In the genomic region with DNA sequence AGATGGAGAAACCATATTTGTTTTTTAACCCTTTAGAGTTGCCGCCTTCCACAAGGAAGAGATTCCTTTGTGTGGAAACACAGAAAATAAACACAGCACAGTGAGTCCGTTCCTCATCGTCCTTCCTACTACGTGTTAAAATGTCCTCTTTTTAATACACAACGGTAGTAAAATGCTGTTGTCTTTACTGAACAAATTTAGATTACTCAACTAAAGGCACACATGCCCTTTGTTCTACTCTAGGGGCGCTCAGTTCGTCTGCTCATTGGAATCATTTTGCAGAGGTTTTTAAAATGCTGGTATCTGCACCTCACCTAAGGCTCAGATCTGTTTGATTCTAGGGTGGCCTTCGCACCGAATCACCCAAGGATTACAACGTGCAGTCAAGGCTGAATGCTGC, we compare ENCODE assay signal across 30 mouse cellular contexts. TPM values are rescaled to one million over a fixed set of nuclear protein-coding genes. Genes with fewer than 3 reads are reported as not detected.
DNase-seq lines count a peak whose midpoint lies in the region; ATAC-seq and TF ChIP-seq lines count a peak whose summit lies in the region.
"Had no signal": no experiment of that assay in that cellular context is flagged by ENCODE, and none has a peak within 500 bp of the region (broad histone marks: within the 10 kb centered on the region; RNA-seq: fewer than 3 reads in every experiment).

No protein-coding gene starts in this region.

- TF ChIP-seq CTCF in liver, adult 2 months (IDR thresholded peaks at IDR 0.05; ENCODE audit: low read depth, low read length) = no peak
- TF ChIP-seq CTCF in midbrain, postnatal 0 days (IDR thresholded peaks at IDR 0.05) = no peak

- no peaks in the 10 kb centered on the region for H3K36me3 ChIP-seq in forebrain, embryonic 12.5 days (replicated peaks)
- no peaks in the 10 kb centered on the region for H3K36me3 ChIP-seq in forebrain, embryonic 10.5 days (replicated peaks)
- no peaks in the 10 kb centered on the region for H3K36me3 ChIP-seq in liver, adult 2 months (ENCODE audit: control insufficient read depth, insufficient read depth, low read length)
- H3K36me3 ChIP-seq in liver, embryonic 12.5 days = no peaks in the 10 kb centered on the region
- no peaks in the 10 kb centered on the region for H3K36me3 ChIP-seq in midbrain, postnatal 0 days (ENCODE audit: insufficient read depth, low read length)
- H3K36me3 ChIP-seq in midbrain, embryonic 15.5 days (replicated peaks) = no peaks in the 10 kb centered on the region
- H3K36me3 ChIP-seq: embryonic facial prominence, embryonic 10.5 days; embryonic facial prominence, embryonic 13.5 days; hindbrain, embryonic 12.5 days; hindbrain, embryonic 15.5 days had no signal

- H3K79me2 ChIP-seq in liver, adult 2 months (ENCODE audit: control insufficient read depth, insufficient read depth, low read length) = no peaks in the 10 kb centered on the region

- DNase-seq in forebrain, embryonic 10.5 days (ENCODE audit: extremely low spot score, low spot score) = no peak
- peak; percentile 9 for DNase-seq in liver, adult 2 months (ENCODE audit: extremely low read depth, low read depth, low spot score)
- DNase-seq in midbrain, postnatal 0 days (ENCODE audit: low spot score) = no peak
- DNase-seq: adrenal gland, adult 8-10 months; adrenal gland, postnatal 25 days; cerebellum, adult 11-12 months; cerebellum, adult 8-10 months; cerebellum, postnatal 10 days; cerebellum, postnatal 36 days; embryo, embryonic 11 days; gastrocnemius, adult 2 months; gastrocnemius, postnatal 14 days; heart, adult 11 months had no signal

- H3K9ac ChIP-seq in forebrain, embryonic 12.5 days = no peak overlapping the region
- H3K9ac ChIP-seq in liver, adult 2 months (ENCODE audit: low read depth, low read length) = no peak overlapping the region
- H3K9ac ChIP-seq in liver, embryonic 12.5 days = no peak overlapping the region
- H3K9ac ChIP-seq in midbrain, postnatal 0 days (replicated peaks; ENCODE audit: low read length, poor library complexity, severe bottlenecking) = no peak overlapping the region
- H3K9ac ChIP-seq in midbrain, embryonic 15.5 days = no peak overlapping the region
- H3K9ac ChIP-seq: embryonic facial prominence, embryonic 13.5 days; hindbrain, embryonic 12.5 days; hindbrain, embryonic 15.5 days had no signal

- WGBS in forebrain, embryonic 12.5 days = 88% methylated on average over 10 of the region's 10 CpGs
- WGBS in forebrain, embryonic 10.5 days = 94% methylated on average over 10 of the region's 10 CpGs
- WGBS in liver, adult 2 months = 36% methylated on average over 10 of the region's 10 CpGs
- WGBS in liver, embryonic 12.5 days (ENCODE audit: insufficient replicate concordance) = 70% methylated on average over 10 of the region's 10 CpGs
- WGBS in midbrain, postnatal 0 days = 80% methylated on average over 10 of the region's 10 CpGs
- WGBS in midbrain, embryonic 15.5 days = 82% methylated on average over 10 of the region's 10 CpGs

- H3K4me1 ChIP-seq in forebrain, embryonic 12.5 days = peaks cover 20% of the 10 kb centered on the region
- H3K4me1 ChIP-seq in forebrain, embryonic 10.5 days = peaks cover 28% of the 10 kb centered on the region
- no peaks in the 10 kb centered on the region for H3K4me1 ChIP-seq in liver, adult 2 months (ENCODE audit: control insufficient read depth, insufficient read depth, low read length)
- H3K4me1 ChIP-seq in liver, embryonic 12.5 days = no peaks in the 10 kb centered on the region
- H3K4me1 ChIP-seq in midbrain, postnatal 0 days (ENCODE audit: insufficient read depth, low read length) = 0 out of 2 replicates have a peak, but pooled peaks cover 2% of the 10 kb centered on the region
- peaks cover 10% of the 10 kb centered on the region; the same call in 1 of the 2 replicates for H3K4me1 ChIP-seq in midbrain, embryonic 15.5 days

- no peak overlapping the region for H3K4me3 ChIP-seq in forebrain, embryonic 12.5 days (replicated peaks)
- H3K4me3 ChIP-seq in forebrain, embryonic 10.5 days = no peak overlapping the region
- no peak overlapping the region for H3K4me3 ChIP-seq in liver, adult 2 months (ENCODE audit: insufficient read depth, low read depth, low read length)
- no peak overlapping the region for H3K4me3 ChIP-seq in liver, embryonic 12.5 days
- H3K4me3 ChIP-seq in midbrain, postnatal 0 days (ENCODE audit: low read depth, low read length) = no peak overlapping the region
- H3K4me3 ChIP-seq in midbrain, embryonic 15.5 days = no peak overlapping the region
- H3K4me3 ChIP-seq: embryonic facial prominence, embryonic 10.5 days; embryonic facial prominence, embryonic 13.5 days; erythroblast, embryonic 14.5 days; gastrocnemius, adult 2 months; hindbrain, embryonic 12.5 days; hindbrain, embryonic 15.5 days had no signal

- no peak overlapping the region for H3K4me2 ChIP-seq in forebrain, embryonic 12.5 days
- H3K4me2 ChIP-seq in liver, embryonic 12.5 days = no peak overlapping the region
- H3K4me2 ChIP-seq in midbrain, postnatal 0 days (ENCODE audit: low read depth, low read length, poor library complexity, severe bottlenecking) = no peak overlapping the region
- H3K4me2 ChIP-seq in midbrain, embryonic 15.5 days = no peak overlapping the region
- H3K4me2 ChIP-seq: embryonic facial prominence, embryonic 13.5 days; heart, embryonic 11.5 days; hindbrain, embryonic 12.5 days; hindbrain, embryonic 15.5 days had no signal

- no peak for TF ChIP-seq POLR2A in liver, adult 2 months (IDR thresholded peaks at IDR 0.05; ENCODE audit: extremely low read depth, insufficient read depth, low read length)

- ATAC-seq in forebrain, embryonic 12.5 days (ENCODE audit: low FRiP score) = no peak
- ATAC-seq in liver, embryonic 12.5 days = no peak
- ATAC-seq in midbrain, postnatal 0 days (ENCODE audit: low FRiP score) = peak; percentile 2; the same call in 1 of the 2 replicates
- no peak; the same call in 1 of the 2 replicates for ATAC-seq in midbrain, embryonic 15.5 days (replicated peaks)
- ATAC-seq: activated CD4-positive, CD25-positive, alpha-beta regulatory T cell, adult 4 months had no signal

- no peaks in the 10 kb centered on the region for H3K27me3 ChIP-seq in forebrain, embryonic 12.5 days
- H3K27me3 ChIP-seq in forebrain, embryonic 10.5 days (ENCODE audit: poor library complexity, severe bottlenecking) = no peaks in the 10 kb centered on the region
- no peaks in the 10 kb centered on the region for H3K27me3 ChIP-seq in liver, adult 2 months (ENCODE audit: control insufficient read depth, insufficient read depth, low read length)
- H3K27me3 ChIP-seq in liver, embryonic 12.5 days (replicated peaks) = no peaks in the 10 kb centered on the region
- H3K27me3 ChIP-seq in midbrain, postnatal 0 days (ENCODE audit: insufficient read depth, low read length) = no peaks in the 10 kb centered on the region
- no peaks in the 10 kb centered on the region for H3K27me3 ChIP-seq in midbrain, embryonic 15.5 days (replicated peaks)
- H3K27me3 ChIP-seq: embryonic facial prominence, embryonic 13.5 days; hindbrain, embryonic 12.5 days; hindbrain, embryonic 15.5 days had no signal

- H3K27ac ChIP-seq in forebrain, embryonic 12.5 days = 0 out of 2 replicates have a peak overlapping the region, but pooled peaks have one; percentile 25
- H3K27ac ChIP-seq in forebrain, embryonic 10.5 days = no peak overlapping the region
- no peak overlapping the region for H3K27ac ChIP-seq in liver, adult 2 months (replicated peaks; ENCODE audit: insufficient read depth, low read depth, low read length)
- no peak overlapping the region for H3K27ac ChIP-seq in liver, embryonic 12.5 days
- 0 out of 2 replicates have a peak overlapping the region, but pooled peaks have one; percentile 18 for H3K27ac ChIP-seq in midbrain, postnatal 0 days (ENCODE audit: low read depth, low read length)
- no peak overlapping the region for H3K27ac ChIP-seq in midbrain, embryonic 15.5 days
- H3K27ac ChIP-seq: embryonic facial prominence, embryonic 10.5 days; embryonic facial prominence, embryonic 13.5 days; gastrocnemius, adult 2 months; hindbrain, embryonic 12.5 days; hindbrain, embryonic 15.5 days had no signal

- H3K9me3 ChIP-seq in forebrain, embryonic 12.5 days = no peaks in the 10 kb centered on the region
- no peaks in the 10 kb centered on the region for H3K9me3 ChIP-seq in forebrain, embryonic 10.5 days
- no peaks in the 10 kb centered on the region for H3K9me3 ChIP-seq in liver, embryonic 12.5 days (replicated peaks)
- no peaks in the 10 kb centered on the region for H3K9me3 ChIP-seq in midbrain, postnatal 0 days (ENCODE audit: low read length)
- no peaks in the 10 kb centered on the region for H3K9me3 ChIP-seq in midbrain, embryonic 15.5 days
- H3K9me3 ChIP-seq: embryonic facial prominence, embryonic 10.5 days; embryonic facial prominence, embryonic 13.5 days; hindbrain, embryonic 12.5 days; hindbrain, embryonic 15.5 days had no signal

RNA-seq across cellular contexts. Expression of gene Clrn1, which starts 2.6 kb away (rescaled TPM):
- 0.22 and 0.35 TPM in 2 replicates for polyA plus RNA-seq in forebrain, embryonic 12.5 days (2016; fragmentation: Nextera tagmentation; extraction: Ambion mirVana)
- polyA plus RNA-seq in forebrain, embryonic 10.5 days (2016; fragmentation: Nextera tagmentation; extraction: Ambion mirVana) = 0.15 TPM in 1 of 2 replicates, not detected in the other
- total RNA-seq in liver, adult 2 months (2014; rRNA removed) = not detected in 2 replicates
- polyA plus RNA-seq in liver, adult 2 months (2012; rRNA removed) = not detected in 2 replicates
- polyA plus RNA-seq in liver, embryonic 12.5 days (2016; fragmentation: Nextera tagmentation; extraction: Ambion mirVana) = 0.07 TPM in 1 of 2 replicates, not detected in the other
- total RNA-seq in midbrain, postnatal 0 days (2014; rRNA removed) = 1.9 and 2.8 TPM in 2 replicates
- polyA plus RNA-seq in midbrain, postnatal 0 days (2015; fragmentation: Nextera tagmentation; extraction: Ambion mirVana) = 0.44 and 0.80 TPM in 2 replicates
- polyA plus RNA-seq in midbrain, embryonic 15.5 days (2015; fragmentation: Nextera tagmentation; extraction: Ambion mirVana) = 0.34 and 0.56 TPM in 2 replicates
- total RNA-seq: adrenal gland, adult 8-10 months; adrenal gland, postnatal 25 days; gastrocnemius, adult 2 months; gastrocnemius, postnatal 14 days; gastrocnemius, postnatal 4 days; heart, adult 8-10 months; heart, postnatal 25 days; hematopoietic stem cell, adult 5-6 weeks had no signal
- polyA plus RNA-seq: activated CD4-positive, CD25-positive, alpha-beta regulatory T cell, adult 4 months; erythroblast, embryonic 14.5 days; heart, embryonic 14.5 days; heart, postnatal 0 days; intestine, embryonic 14.5 days had no signal

Comparison
In these comparisons a context has a peak if more than half of its experiments do, and no peak if none do; other contexts are left out.
1. H3K27ac ChIP-seq: peak in forebrain, embryonic 12.5 days (single experiment) and midbrain, postnatal 0 days (single experiment); none in forebrain, embryonic 10.5 days (single experiment), liver, adult 2 months (single experiment), liver, embryonic 12.5 days (single experiment) and midbrain, embryonic 15.5 days (single experiment).